Mouse (Mus musculus) effector memory CD4-positive, alpha-beta T cell, adult 5 months (primary cell): ENCODE measurements around the gene Amdhd1. TPM values are rescaled to one million over a fixed set of nuclear protein-coding genes. Genes with fewer than 3 reads are reported as not detected.

Experiments
- polyA plus RNA-seq: library from polyadenylated mRNA; unstranded; fragments of 100-300 nt; shearing (Covaris generic); gene quantifications from one replicate; pipeline ENCODE4 v1.2.1, GENCODE M21; 2017

The Amdhd1 gene
- polyA plus RNA-seq = not detected

GRCm38 (mm10) chr10:93539775-93540430, at the start of gene Amdhd1:
Gene Amdhd1, minus strand, starts transcription at chr10:93540033.

GRCm38 (mm10) chr10:93589281-93589848, 49.5 kb upstream of the Amdhd1 start, which contains the start of gene Snrpf:
Gene Snrpf, minus strand, starts transcription at chr10:93589706.

GRCm38 (mm10) chr10:93540431-93541210, 788 bp upstream of the Amdhd1 start, which contains the start of gene Ccdc38:
Gene Ccdc38, plus strand, starts transcription at chr10:93540632.

GRCm38 (mm10) chr10:93488066-93488827, 51.6 kb downstream of the Amdhd1 start, which contains the start of gene Hal:
Gene Hal, plus strand, starts transcription at chr10:93488768.

Other genes with a start within 250 kb of the Amdhd1 start
- gene Elk3, start 228.9 kb downstream of the Amdhd1 start, polyA plus RNA-seq = 31.1 TPM
- gene Lta4h, start 86.6 kb downstream of the Amdhd1 start, polyA plus RNA-seq = 134 TPM
- gene Hal, start 51.3 kb downstream of the Amdhd1 start, polyA plus RNA-seq = not detected
- 0.57 TPM for gene Ccdc38, start 599 bp upstream of the Amdhd1 start, polyA plus RNA-seq
- gene Snrpf, start 49.7 kb upstream of the Amdhd1 start, polyA plus RNA-seq = 43.3 TPM
- gene Ntn4, start 100.6 kb upstream of the Amdhd1 start, polyA plus RNA-seq = not detected